Mouse (Mus musculus) cortical plate, adult 2 months (tissue): ENCODE measurements around the gene Map4k5. TPM values are rescaled to one million over a fixed set of nuclear protein-coding genes. Genes with fewer than 3 reads are reported as not detected.

Experiments used
- H3K27ac ChIP-seq: fragments of 200-500 bp; 2 replicates; pipeline ENCODE4 v1.5.1; 2012; ENCODE audit warnings: low read length, control low read depth, inconsistent platforms; ENCODE audit not compliant: insufficient read depth
- H3K4me1 ChIP-seq: fragments of 200-500 bp; 2 replicates; pipeline ENCODE4 v1.6.1; 2011; ENCODE audit warnings: low read length; ENCODE audit not compliant: control insufficient read depth, insufficient read depth
- H3K4me3 ChIP-seq: fragments of 200-500 bp; 2 replicates; pipeline ENCODE4 v1.5.1; 2011; ENCODE audit warnings: mild to moderate bottlenecking, low read length, control low read depth; ENCODE audit not compliant: insufficient read depth
- CTCF ChIP-seq: fragments of 200-500 bp; IDR thresholded peaks from 2 replicates; pipeline ENCODE4 v1.5.1; 2011; ENCODE audit warnings: mild to moderate bottlenecking, control low read depth, low read length; ENCODE audit not compliant: insufficient read depth; ENCODE audit errors: extremely low read depth
- POLR2A ChIP-seq: fragments of 200-500 bp; IDR thresholded peaks from 2 replicates; pipeline ENCODE4 v1.6.1; 2011; ENCODE audit warnings: mild to moderate bottlenecking, low read length, control low read depth; ENCODE audit not compliant: insufficient read depth; ENCODE audit errors: extremely low read depth
- polyA plus RNA-seq: library from polyadenylated mRNA; depleted of rRNA; stranded (reverse); fragments of >200 nt; gene quantifications from 2 replicates; pipeline ENCODE4 v1.2.3, GENCODE M21; 2012

The Map4k5 gene
- polyA plus RNA-seq, 1 experiment: 25.3 TPM

- TF ChIP-seq CTCF (no peak), POLR2A (no peak)
- H3K4me3 ChIP-seq: no peak overlapping the region
Measured at GRCm38 (mm10) chr12:69765543-69765942, 127.5 kb downstream of the Map4k5 start.

DNA sequence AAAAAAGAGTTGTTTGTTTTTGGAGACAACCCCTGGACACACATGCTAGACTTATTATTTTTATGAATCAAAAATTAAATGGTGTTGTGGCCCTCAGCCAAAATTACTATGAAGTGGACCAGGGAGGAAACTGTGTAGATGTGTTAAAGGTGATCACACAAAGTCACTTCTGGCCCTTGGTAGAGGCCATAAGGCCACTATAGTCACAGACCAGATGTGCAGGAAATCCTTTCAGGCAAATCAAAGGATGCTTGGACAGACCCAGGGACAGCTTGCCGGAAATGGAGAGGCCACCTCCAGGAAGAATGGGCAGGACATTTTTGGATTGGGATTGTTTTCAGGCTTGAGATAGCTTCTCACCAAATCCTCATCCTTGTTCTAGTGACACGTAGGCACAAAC lies 131.4 kb downstream of the Map4k5 start:
- peaks cover 2% of the 10 kb centered on the region; the same call in 1 of the 2 replicates for H3K4me1 ChIP-seq
- H3K4me3 ChIP-seq: no peak overlapping the region
- no peak overlapping the region for H3K27ac ChIP-seq
- TF ChIP-seq POLR2A: no peak
- no peak for TF ChIP-seq CTCF

More at GRCm38 (mm10) chr12:69765543-69765942, 127.5 kb downstream of the Map4k5 start:
- Histone ChIP-seq H3K4me1 (peaks cover 2% of the 10 kb centered on the region; the same call in 1 of the 2 replicates), H3K27ac (no peak overlapping the region)

- H3K4me1 ChIP-seq: peaks cover 2% of the 10 kb centered on the region; the same call in 1 of the 2 replicates
- TF ChIP-seq CTCF (no peak), POLR2A (no peak)
- H3K27ac ChIP-seq: no peak overlapping the region
- H3K4me3 ChIP-seq: no peak overlapping the region
Measured at GRCm38 (mm10) chr12:69760743-69761406, 132.1 kb downstream of the Map4k5 start.

DNA sequence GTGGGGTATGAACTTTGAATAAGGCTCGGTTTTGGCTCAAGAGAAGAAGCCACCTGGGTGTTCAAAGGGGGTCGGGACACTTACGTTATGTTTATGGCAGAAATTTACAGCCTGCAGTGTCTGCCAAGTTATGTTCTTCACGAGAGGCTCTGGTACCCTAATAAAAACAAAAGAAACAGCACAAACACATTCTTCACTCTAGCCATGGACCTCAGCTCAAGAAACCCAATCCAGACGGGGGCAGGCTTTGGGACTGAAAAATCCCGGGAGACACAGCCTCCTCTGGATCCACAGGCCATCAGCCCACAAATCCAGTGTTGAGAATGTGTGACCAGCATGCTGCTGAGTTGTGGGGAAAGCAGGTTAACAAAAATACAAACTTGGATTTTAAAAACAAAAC lies 133.0 kb downstream of the Map4k5 start:
- H3K4me1 ChIP-seq: peaks cover 2% of the 10 kb centered on the region; the same call in 1 of the 2 replicates
- TF ChIP-seq POLR2A (no peak), CTCF (no peak)
- H3K4me3 ChIP-seq: no peak overlapping the region
- H3K27ac ChIP-seq: no peak overlapping the region

- no peak overlapping the region for H3K4me3 ChIP-seq
- no peak for TF ChIP-seq CTCF
- TF ChIP-seq POLR2A: no peak
- peaks cover 2% of the 10 kb centered on the region; the same call in 1 of the 2 replicates for H3K4me1 ChIP-seq
- H3K27ac ChIP-seq: no peak overlapping the region
Measured at GRCm38 (mm10) chr12:69759267-69759885, 133.6 kb downstream of the Map4k5 start.

DNA sequence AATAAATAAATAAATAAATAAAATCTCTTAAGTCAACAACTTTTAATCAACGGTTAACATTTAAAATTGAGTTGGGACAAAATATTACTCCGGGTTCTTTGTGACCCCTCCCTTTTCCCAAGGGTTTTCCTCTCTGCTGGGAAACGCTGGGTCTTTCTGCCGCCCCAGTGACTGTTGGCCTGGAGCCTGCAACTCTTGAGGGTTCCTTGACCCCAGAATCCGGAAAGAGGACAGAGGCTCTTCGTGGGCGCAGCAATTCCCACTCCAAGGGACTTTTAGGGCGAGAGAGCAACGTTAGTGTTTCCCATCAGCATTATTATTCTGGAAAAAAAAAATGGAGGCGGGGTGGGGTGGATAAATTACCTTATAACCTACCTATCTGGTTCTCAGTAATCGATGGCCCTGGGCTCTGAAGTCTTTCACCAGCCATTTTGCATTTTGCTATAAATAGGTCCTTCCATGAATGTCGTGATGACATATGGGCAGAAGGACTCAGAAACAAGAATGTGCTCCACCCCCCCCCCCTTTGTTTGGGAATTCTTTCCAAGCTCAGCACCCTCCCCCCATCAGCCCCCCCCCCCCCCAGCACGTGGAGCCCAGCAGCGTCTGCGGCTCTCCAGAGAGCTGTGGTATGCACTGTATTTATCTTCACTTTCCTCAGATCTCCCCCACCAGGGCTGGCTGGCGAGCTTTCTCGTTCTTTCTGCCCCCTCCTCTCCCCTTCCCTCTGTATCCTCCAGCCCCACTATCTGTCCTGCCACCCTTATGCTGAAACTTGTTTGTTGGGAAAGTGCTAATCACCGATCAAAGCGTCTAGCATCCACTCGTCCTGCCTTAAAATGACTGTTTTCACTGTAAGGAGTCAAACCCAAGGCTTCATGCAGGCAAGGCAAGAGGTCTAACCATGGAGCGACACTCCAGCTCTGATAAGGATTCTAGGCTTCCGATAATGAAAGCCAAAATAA lies 134.5 kb downstream of the Map4k5 start:
- no peak overlapping the region for H3K27ac ChIP-seq
- TF ChIP-seq POLR2A (no peak), CTCF (no peak)
- no peak overlapping the region for H3K4me3 ChIP-seq
- peaks cover 2% of the 10 kb centered on the region; the same call in 1 of the 2 replicates for H3K4me1 ChIP-seq

DNA sequence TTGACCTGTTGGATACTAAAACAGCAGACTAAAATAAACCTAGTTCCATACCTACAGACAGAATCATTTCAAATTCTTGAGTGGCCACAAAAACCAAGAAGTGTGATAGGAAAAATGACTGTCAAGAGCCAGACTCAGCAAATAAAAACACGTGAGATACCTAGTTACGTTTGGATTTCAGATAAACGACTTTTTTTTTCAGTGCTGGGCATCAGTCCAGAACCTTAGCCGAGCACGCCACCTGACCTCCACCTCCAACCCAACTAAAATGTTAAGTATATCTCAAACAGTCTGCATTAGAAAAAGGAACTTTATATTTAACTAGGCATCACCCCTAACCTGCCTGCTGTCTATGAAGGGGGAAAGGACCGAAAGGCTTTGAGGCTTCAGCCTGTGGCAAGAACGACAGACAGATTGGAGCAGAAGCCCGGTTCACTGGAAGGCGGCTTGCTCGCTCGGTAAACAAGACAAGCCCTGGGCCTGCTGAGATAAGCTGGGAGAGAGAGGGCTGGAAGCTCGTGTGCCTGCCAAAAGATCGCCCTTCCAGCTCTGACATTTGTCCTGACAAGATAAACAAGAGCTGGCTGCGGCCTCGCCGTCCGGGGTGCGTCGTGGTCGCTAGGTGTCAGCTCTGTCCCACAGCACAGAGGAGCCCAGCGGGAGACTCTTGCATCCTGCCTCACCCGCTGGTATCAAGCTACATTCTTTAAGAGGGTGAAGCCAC lies 135.4 kb downstream of the Map4k5 start:
- Histone ChIP-seq H3K4me1 (peaks cover 2% of the 10 kb centered on the region; the same call in 1 of the 2 replicates), H3K27ac (no peak overlapping the region), H3K4me3 (no peak overlapping the region)
- TF ChIP-seq CTCF: peak; percentile 47
- no peak for TF ChIP-seq POLR2A

- no peak overlapping the region for H3K4me3 ChIP-seq
Measured at GRCm38 (mm10) chr12:69756015-69756414, 137.0 kb downstream of the Map4k5 start.

More at GRCm38 (mm10) chr12:69756015-69756414, 137.0 kb downstream of the Map4k5 start:
- TF ChIP-seq POLR2A (no peak), CTCF (no peak)
- Histone ChIP-seq H3K27ac (no peak overlapping the region), H3K4me1 (peaks cover 1% of the 10 kb centered on the region; the same call in 1 of the 2 replicates)
